Mouse (Mus musculus) monocyte, adult 2 months (primary cell): ENCODE results near the gene Scnn1b.

Experiments used
- DNase-seq, 2 experiments: peaks; one replicate each; pipeline ENCODE4 v3.0.0; 2022; ENCODE audit warnings: low spot score in 2 of 2, low read depth in 1 of 2

Scnn1b gene

GRCm38 (mm10) chr7:121912250-121912649 lies 47.4 kb downstream of the Scnn1b start:
- DNase-seq, result no peak

GRCm38 (mm10) chr7:121913944-121914343 lies 49.1 kb downstream of the Scnn1b start:
- DNase-seq, result no peak

GRCm38 (mm10) chr7:121924361-121924760 lies 59.5 kb downstream of the Scnn1b start:
- DNase-seq, result no peak

- no peak for DNase-seq
Observed at GRCm38 (mm10) chr7:121927882-121928281, 63.0 kb downstream of the Scnn1b start.

GRCm38 (mm10) chr7:121931246-121931645 lies 66.4 kb downstream of the Scnn1b start:
- no peak for DNase-seq

GRCm38 (mm10) chr7:121933675-121934074 lies 68.8 kb downstream of the Scnn1b start:
- DNase-seq, result no peak

GRCm38 (mm10) chr7:121934346-121934745 lies 69.5 kb downstream of the Scnn1b start:
- no peak for DNase-seq

GRCm38 (mm10) chr7:121935906-121936794 lies 71.3 kb downstream of the Scnn1b start:
- no peak for DNase-seq

GRCm38 (mm10) chr7:121936861-121937630 lies 72.2 kb downstream of the Scnn1b start:
- DNase-seq, result no peak

- no peak for DNase-seq
Observed at GRCm38 (mm10) chr7:121938124-121938891, 73.5 kb downstream of the Scnn1b start.

- no peak for DNase-seq
Observed at GRCm38 (mm10) chr7:121939244-121939643, 74.4 kb downstream of the Scnn1b start.

- DNase-seq, result no peak
Observed at GRCm38 (mm10) chr7:121939729-121940128, 74.9 kb downstream of the Scnn1b start.

GRCm38 (mm10) chr7:121941016-121941415 lies 76.2 kb downstream of the Scnn1b start:
- no peak for DNase-seq

- no peak for DNase-seq
Observed at GRCm38 (mm10) chr7:121941640-121942039, 76.8 kb downstream of the Scnn1b start.

GRCm38 (mm10) chr7:121942371-121942770 lies 77.5 kb downstream of the Scnn1b start:
- no peak for DNase-seq

GRCm38 (mm10) chr7:121946196-121946595 lies 81.4 kb downstream of the Scnn1b start:
- no peak for DNase-seq

GRCm38 (mm10) chr7:121947513-121947912 lies 82.7 kb downstream of the Scnn1b start:
- DNase-seq, result no peak

- DNase-seq, result no peak
Observed at GRCm38 (mm10) chr7:121954891-121955669, 90.2 kb downstream of the Scnn1b start.

GRCm38 (mm10) chr7:121955802-121956201 lies 91.0 kb downstream of the Scnn1b start:
- DNase-seq, result no peak

GRCm38 (mm10) chr7:121961913-121962570 lies 97.2 kb downstream of the Scnn1b start:
- no peak for DNase-seq
